Mouse (Mus musculus): ENCODE results near the gene Crhr2.

DNA sequence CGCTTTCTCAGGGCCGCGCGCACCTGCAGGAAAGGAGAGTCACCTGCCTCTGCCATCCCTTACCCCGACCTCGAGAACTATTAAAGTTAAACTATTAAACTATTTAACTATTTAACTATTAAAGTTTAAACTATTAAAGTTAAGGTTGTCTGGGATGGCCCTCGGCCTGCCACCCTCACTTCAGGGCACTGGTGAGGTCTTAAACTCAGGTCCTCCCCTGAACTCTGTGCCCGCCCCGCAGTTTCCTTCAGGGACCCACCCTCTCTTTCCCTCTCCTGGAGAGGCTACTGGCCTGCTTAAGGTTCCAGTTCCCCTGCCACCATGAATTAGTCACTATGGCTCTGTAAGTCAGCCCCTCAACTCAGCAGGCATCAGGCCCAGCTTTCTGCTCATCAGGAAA is 41.4 kb downstream of the Crhr2 start:
- TF ChIP-seq GATA1 (IDR thresholded peaks at IDR 0.05; ENCODE audit: low read length) (no peak), TAL1 (IDR thresholded peaks at IDR 0.05; ENCODE audit: low read length) (no peak)
